Mouse (Mus musculus): ENCODE data around the gene Rapgef2. TPM values are rescaled to one million over a fixed set of nuclear protein-coding genes. Genes with fewer than 3 reads are reported as not detected.

Gene Rapgef2
- total RNA-seq, 4 experiments from 2014 or later: 12.7 to 14.4 (median 13.4) TPM

DNA sequence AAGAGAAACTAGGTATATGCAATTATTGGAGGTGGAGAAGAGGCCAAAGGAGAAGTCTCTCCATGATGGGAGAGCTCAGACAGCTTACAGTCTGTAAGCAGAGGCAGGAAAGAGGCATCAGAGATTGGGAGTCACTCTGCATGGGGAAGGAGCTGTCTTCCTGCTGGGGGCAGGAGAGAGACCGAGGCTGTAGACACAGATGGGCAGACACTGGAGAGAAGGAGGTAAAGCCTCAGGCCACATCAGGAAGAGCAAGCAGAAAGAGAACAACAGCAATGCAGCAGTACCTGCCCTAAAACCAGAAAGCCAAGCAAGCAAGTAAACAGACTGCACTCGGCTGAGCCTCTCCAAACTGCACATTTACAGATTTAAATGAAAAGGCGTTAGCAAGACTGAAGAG, 81.2 kb downstream of the Rapgef2 start:
- DNase-seq (ENCODE audit: low spot score in 2 of 2): no peak

DNA sequence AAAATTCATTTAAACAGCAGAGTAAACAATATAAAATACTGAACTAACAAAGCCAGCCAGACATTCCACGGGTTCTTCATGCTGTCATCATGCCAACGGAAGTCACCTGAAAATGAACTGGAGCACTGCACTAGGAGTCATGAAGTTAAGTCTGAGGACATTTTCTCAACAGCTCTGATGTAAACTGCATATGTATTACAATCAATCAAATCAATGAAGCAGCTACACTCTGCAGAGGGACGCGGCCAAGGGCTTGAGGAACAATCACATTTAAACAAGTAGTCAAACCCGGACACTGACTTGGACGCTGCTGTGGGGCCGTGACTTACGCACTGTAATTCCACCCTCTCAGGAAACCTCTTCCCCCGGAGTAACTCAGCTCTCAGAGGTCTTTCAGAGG, 82.1 kb downstream of the Rapgef2 start:
- no peak for DNase-seq (ENCODE audit: low spot score in 2 of 2)

DNA sequence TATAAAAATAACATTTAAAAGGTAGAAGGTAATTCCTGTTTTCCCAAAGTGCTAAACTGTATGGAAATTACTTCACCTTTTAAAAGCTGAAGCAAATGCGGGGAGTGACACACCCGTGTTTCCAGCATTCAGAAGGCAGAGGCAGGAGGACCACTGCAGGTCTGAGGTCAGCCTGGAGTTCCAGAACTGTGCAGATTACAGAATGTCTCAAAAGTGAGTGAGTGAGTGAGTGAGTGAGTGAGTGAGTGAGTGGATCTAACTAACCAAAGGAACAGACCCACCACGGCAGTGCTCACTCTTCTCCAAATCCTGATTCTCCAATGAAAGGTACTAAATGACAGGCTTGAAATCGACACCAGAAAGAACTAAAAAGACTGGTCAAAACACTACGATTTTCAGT, 82.5 kb downstream of the Rapgef2 start:
- no peak for DNase-seq (ENCODE audit: low spot score in 2 of 2)

DNA sequence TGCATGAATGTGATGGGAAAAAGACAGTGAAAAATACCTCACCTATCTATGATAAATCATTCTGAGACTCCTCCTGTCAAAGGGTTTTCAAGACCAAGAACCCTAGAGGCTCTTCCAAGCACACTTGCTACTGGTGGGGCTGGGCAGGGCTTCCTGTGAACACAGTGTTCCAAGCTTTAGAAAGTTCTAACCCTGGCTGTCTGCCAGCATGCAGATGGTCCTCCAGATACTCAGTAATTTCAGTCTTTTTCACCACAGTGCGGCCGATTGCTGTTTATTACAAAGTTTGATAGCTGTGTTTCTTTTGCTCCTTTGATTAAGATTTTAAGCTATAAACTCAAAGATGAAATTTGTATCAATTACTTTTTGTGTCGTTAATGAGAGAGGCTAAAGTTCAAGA, 83.1 kb downstream of the Rapgef2 start:
- peak; percentile 60 to 67 for DNase-seq (ENCODE audit: low spot score in 2 of 2)

DNA sequence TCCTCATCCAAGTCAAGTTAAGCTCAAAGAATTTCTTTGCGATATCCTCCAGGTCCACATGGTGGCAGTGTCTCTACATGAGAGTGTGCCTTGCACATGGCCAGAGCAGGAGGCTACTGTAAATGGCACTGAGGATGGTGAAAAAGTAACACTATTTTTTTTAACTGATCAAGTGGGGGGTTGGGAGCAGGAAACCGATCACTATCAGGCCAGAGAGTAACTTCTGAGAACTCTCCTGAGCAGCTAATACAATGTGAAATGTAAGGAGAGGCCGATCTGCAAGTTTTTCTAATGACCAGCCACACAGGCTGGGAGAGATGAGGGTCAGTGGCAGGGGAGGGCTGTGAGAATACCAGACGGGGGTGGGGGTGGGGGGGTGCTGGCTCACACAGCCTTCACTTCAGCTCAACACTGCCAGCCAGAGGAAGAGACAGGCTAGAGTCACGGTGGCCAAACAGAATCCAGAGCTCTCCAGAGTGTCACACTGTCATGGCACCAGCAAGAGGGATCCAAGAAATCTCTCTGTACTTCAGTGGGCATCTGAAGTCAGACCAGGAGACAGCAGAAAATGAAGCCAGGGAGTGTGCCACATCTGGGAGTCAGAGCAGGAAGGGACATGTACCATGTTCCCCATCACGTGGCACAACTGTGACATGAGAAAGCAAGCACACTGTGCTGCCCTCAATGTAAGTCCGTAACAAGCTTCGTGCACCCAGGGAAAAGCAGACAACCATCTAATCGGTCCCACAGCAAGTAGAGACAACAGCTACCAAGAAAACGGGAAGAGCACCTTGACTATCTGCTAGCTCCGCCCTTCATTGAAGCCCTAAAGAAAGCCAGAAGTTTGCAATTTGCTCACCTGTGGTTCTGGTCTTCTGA, 83.8 kb downstream of the Rapgef2 start:
- peak; percentile 41 to 56 for DNase-seq (ENCODE audit: low spot score in 2 of 2)

DNA sequence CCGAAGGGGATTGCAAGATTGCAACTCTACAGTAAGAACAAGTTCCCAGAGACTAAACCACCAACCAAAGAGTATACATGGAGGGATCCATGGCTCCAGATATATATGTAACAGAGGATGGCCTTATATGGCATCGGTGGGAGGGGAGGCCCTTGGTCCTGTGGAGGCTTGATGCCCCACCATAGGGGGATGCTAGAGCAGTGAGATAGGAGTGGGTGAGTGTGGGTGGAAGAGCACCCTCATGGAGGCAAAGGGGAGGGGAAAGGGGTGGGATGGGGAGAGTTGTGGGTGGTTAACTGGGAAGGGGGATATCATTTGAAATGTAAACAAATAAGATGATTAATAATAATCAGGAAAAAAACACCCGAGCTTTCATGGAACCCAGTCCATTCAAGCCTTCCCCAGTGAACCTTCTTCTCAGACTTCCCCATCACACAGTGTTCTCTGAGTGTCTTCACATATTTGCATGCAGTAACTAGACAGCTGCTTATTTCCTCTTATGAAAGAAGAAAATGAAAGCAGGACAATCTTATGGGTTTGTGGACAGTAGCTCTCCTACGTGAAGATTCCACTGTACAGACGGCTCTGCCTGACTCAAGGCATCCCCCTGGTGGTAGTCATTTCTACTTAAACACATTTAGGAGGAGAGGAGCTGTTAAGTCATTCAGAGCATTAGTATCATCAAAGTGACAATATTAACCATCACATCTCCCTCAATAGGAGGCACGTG, 89.4 kb downstream of the Rapgef2 start:
- DNase-seq (ENCODE audit: low spot score in 2 of 2): no peak

DNA sequence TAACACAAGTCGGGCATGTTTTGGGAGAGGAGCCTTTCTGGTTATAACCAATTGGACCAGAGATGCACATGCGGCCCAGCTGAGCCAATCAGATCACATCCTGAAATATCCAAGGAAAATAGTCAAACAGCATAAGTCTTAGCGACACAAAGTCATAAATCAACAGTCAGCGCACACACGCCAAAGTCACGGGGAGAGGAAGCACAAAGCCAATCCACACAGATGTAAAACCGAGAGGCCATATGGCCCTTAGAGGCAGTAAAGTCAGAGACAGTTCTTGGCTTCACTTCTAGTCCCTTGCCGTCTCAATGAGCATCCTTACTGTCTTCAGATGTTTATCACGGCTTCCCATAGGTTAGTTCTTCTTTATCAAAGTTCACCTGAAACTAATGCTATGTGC, 91.0 kb downstream of the Rapgef2 start:
- no peak for DNase-seq (ENCODE audit: low spot score in 2 of 2)

DNA sequence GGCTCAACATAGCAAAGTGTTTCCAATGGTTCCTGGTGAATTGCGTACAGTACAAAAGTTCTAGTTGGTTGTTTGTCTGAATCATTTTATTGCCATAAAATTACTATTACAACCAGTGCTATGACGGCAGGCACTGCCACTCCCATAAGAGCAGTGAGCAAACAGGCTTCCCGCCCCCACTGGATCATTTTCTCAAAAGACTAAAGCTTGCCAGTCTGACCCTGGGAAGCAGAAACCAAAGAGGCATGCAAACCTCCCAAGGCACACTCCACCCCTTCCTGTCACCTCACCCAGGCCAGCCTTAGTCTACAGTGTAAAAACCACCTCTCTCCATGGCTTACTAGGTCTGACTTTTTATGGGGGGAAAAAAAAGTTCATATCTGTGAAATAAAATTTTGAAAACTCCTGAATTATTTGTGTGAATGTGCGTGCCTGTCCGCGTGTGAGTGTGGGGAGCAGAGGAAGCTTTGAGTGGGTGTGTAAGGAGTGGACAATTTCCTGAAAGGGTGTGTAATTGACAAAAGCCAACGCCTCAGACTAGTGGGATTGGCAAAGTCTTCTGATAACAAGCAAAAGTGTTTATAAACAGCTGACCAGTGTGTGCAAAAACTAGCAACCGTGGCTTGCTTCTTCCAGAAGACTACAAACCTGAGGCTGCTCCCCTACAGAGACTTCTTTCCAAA, 92.1 kb downstream of the Rapgef2 start:
- no peak for DNase-seq (ENCODE audit: low spot score in 2 of 2)

DNA sequence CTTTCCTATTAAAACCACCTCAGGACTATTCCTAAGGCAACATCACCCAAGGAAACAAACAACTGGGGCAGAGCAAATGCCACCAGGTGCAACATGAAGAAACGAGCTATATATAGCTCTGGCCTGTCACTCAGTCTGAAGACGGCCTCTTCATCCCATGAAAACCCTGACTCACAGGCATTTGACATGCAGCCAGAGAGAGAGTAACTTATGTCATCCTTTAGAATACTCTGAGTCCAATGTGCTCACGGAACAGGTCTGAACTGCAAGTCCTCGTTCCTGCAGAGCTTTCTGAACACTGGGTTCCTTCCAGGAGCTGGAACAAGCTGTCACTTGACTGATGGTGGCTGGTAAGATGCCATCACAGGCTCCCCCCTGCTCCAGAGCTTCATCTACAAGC, 93.3 kb downstream of the Rapgef2 start:
- peak; percentile 57 to 63 for DNase-seq (ENCODE audit: low spot score in 2 of 2)

DNA sequence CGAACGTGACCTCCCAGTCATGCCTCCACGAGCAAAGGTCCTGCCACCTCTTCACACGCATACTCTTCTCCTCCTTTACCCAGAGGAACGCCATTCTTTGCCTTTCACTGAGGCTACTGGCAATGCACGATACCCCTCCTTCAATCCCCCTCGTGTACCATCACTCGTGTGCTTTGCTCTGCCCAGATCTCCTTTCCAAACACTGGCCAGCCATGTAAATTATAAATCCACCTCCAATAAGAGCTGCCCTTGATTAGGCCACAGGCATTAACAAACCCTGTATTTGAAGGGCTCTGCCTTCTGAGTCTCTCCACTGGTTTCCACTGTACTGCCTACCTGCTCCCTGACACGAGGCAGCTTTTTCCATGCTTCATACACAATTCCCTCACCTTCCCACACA, 94.3 kb downstream of the Rapgef2 start:
- no peak for DNase-seq (ENCODE audit: low spot score in 2 of 2)

DNA sequence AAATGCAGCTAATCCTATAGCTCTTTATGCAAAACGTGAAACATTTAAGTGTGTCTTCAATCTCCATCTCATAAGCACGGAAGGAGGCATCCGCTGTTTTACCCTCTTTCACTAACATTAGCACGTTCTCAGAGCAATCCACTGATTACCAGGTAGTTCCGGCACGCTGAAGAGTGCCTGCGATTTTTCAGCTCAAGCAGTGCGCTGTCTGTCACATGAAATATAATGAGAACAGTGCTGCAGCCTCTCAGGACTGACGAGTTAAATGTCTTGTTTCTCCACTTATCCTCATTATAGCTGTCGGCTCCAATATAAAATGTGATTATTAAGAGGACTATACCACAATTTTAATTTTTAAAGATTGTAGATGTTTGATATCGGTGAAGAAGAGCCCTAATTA, 94.8 kb downstream of the Rapgef2 start:
- DNase-seq (ENCODE audit: low spot score in 2 of 2): no peak

DNA sequence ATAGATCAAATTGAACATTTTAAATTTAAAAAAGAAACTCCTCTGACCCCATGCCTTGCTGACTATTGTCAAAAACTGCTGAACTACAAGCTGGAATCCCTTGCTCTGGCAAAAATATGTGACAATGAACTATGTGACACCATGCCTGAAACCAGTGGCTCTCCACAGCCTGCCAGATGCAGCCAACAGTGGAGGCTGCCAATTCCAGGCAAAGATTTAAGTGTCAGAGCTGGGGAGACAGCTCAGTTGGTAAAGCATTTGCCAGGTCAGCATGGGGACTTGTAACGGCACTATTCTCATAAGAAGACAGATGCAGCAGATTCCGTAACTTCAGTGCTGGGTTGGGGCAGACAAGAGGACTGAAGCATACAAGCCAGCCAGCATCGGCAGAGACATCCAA, 95.9 kb downstream of the Rapgef2 start:
- DNase-seq (ENCODE audit: low spot score in 2 of 2): no peak

DNA sequence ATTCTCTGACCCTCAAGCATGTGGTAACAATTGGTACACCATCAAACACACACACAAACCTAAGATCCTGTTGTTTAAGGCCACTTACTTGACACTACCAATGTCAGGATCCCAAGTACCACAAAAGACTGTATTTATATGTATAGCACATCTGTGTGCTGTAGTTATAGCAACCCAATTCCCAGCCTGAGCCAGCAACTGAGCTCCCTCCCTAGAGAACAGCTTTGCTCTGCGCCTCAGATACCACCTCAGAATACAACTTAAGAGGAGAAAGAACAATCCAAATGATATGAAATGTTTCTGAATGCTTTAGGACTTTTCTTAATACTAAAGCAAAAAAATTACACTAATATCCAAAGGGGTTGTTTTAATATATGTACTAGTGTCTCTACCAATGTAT, 98.4 kb downstream of the Rapgef2 start:
- DNase-seq (ENCODE audit: low spot score in 2 of 2): no peak

DNA sequence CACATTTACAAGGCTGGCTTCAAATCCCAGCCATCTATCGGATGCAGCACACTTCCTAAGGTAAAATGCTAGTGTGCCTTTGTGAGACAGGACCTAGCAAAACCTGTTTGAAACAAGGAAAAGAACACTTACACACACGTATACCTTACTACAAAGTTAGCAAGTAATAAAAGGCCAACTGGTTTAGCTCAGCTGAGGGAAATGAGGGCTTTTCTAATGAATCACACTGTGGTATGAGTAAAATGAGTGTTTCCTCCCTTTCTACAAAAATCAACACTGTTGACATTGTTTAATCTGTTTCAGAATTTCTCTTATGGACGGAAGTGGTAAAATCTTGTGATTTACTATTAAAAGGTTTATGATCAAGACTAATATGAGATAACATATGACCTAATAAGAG, 104.0 kb downstream of the Rapgef2 start:
- no peak for DNase-seq (ENCODE audit: low spot score in 2 of 2)

DNA sequence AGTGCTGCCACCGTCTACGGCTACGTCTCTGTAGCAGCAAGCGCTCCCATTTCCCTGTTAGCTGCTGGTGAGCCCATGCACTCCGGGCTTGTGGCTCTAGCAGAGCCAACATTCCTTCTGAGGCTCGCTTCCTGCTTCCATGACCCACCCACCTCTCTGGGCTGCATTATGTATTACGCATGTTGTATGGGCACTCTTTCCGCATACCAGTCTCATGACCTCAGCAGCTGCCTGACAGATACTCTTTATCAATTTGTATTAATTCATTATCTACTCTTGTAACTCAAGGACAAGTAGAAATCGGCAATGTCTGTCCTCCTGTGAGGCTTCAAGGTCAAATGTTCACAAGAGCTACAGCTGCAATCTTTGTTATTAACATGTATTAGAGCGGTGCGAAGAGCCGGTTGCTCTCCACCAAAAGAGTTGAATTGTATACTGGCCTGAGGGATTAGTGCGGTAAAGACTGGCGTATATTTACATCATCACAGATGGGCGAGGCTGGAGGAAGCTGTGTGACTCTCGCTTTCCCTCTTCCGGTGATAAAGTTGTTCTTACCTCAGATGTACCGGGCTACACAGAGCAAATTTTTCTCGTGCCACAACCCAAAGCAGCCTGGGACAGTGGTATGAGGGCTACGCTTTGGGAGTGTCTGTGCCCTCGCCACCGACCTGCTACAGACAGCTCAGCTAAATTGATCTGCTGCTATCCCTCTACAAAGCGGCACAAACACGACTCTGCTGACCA, 104.9 kb downstream of the Rapgef2 start:
- DNase-seq (ENCODE audit: low spot score in 2 of 2): peak; percentile 50 to 54

DNA sequence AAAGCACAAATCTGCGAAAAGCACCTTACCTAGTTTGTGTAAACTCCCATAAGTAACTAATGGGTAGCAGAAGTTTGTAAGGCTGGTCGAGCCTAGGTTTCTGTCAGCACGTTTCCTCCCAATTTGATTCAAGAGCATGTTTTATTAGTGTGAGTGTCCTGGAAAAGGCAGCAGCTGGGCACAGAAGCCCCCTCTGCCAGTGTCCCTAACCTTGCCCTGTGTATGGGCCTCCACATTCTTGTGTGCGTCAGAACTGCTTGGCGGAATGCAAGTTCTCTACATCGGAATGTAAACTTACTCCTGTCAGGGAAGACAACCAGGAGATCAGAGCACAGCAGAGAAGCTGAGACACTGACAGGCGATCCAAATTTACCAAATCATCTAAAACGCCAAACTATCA, 106.2 kb downstream of the Rapgef2 start:
- no peak for DNase-seq (ENCODE audit: low spot score in 2 of 2)

DNA sequence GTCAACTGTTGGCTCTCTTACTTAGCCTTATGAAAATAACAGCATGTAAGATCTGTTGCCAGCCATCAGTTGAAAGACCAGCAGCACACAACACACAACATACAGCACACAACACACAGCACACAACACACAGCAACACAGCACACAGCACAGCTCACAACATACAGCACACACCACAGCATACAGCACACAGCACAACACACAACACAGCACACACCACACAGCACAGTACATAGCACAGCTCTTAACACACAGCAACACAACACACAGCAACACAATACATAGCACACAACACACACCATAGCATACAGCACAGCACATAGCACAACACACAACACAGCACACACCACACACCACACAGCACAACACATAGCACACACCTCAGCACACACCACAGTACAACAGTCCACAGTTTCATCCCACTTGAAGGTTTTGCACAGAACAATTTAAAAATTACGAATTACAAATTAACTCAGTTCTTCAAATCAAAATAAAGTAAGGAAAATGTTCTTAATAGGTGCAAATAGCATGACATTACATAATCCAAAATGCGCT, 106.7 kb downstream of the Rapgef2 start:
- DNase-seq (ENCODE audit: low spot score in 2 of 2): no peak

DNA sequence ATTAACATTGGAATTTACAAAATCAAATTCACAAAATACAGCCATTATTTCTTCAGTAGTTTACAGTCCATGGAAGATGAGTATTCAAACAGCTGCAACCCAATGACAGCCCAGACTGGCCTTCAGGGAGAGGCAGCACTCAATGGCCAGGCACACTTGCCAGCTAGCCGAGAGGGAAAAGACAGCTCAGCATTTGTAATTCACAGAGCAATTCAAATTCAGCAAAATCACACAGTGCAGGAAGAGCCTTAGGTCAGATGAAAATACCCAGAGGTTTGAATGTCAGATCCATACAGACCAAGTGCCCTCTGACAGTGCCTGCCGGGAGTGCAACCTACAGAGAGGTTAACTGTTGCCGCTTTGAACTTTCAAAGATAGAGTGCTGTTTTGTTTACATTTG, 107.6 kb downstream of the Rapgef2 start:
- DNase-seq (ENCODE audit: low spot score in 2 of 2): peak in 1 of 2 experiments; percentile 54

DNA sequence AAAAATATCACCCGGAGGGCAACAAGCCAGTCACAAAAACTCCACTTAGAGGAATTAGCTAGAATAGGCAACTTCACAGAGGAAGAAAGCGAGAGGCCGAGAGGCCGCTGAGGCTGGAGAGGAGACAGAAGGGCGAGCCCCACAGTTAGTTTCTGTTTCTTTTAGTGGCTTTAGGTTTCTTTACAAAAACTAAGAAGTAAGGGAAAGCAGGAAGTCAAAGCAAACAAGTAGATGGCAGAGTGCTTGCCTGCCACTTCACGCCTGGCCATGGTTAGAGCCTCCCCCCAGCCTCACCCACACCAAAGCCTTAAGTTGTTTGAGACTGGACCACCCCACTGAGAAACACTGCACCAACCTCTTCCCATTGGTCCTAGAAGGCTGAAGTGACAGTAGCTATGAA, 108.2 kb downstream of the Rapgef2 start:
- no peak for DNase-seq (ENCODE audit: low spot score in 2 of 2)

DNA sequence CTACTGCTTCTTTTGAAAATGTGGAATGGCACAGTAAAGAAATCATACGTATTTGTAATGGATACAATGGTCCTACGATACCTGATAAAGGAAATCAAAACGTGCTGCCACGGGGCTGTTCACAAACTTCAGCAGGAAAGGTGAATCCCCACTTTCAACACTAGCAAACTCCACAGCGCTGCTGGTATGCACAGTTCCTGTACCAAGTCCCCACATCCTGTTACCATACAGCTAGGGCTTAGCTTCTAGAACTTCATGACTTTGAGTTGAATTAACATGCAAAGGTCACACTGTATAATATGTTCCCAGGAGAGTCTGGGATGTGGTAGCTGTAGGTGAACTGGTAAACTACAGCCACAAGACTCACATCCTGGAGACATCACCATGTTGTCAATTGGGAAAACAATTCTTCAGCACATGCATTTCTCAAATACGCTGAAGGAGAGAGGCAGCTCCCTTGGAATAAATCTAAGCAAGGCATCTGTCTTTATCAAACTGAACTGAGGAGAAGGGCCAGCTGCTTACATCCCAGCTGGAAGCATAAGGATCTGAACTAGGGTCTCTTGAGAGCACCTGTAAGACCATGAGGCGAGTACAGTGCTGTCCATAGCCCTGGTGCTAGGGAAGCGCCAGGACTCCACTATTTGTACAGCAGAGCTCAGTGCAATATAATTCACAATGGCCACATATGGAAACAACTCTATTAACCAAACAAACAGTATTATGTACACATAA, 109.0 kb downstream of the Rapgef2 start:
- no peak for DNase-seq (ENCODE audit: low spot score in 2 of 2)

DNA sequence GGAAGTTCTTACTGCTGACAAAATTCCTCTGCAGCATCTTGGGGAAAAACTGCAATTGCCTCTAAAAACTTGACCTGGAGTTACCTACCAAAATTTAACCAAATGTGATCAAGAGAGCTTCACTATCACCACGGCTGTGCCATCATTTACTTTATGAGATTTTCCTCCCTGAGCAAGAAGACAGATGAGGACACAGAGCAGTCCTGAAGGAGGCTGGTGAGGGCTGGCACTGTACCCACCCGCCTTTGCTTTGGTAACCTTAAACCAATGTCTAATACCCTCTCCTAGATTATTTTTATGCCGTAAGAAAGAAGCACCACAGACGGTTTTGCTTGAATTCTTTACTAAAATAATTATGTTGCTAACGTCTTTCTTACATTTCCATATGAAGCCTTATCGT, 112.1 kb downstream of the Rapgef2 start:
- no peak for DNase-seq (ENCODE audit: low spot score in 2 of 2)

All from gastrocnemius, adult 8-10 months (tissue).